Mouse (Mus musculus): ENCODE data around the gene Jsrp1.
"Not testable (repeated sequence)": the region's sequence is repeated elsewhere in the genome, so short reads cannot be mapped to it uniquely, and the experiment has no call there.

The Jsrp1 gene

DNA sequence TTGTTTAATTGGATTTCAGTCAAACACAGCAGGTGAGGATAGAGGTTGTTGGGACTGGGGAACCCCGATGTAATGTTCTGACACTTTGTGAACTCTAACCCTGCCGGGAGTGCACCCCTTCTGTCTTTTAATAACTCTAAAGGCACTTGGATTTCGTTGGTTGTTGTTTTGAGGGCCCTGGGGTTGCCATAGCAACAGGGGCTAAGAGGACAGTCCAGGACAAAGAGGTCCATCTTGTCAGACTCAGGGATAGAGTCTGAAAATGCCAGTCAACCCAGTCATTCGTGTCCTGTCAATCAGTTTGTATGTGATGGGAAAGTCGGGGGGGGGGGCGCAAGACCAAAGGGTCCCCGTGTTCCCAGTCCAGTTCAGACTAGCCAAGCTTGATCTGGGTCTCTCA lies 19.5 kb upstream of the Jsrp1 start:
- in situ Hi-C loops (cut with MboI, MseI) = no loop called here

DNA sequence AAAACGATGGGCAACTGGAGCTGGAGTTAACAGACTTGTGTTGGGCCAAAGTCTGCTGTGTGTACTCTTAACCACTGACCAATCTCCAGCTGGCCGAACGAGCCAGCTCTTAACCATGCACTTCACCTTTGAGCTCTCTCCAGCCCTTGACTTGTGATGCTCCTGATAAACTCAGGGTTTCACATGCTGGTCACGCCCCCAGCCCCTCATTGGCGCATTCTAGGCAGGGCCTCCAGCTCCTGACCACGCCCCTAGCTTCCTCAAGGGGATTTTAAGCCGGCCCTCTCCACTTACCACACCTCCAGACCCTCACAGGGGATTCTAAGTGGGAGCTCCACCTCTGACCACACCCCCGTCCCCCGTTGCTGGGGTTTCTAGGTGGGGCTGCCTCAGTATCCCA lies 17.8 kb upstream of the Jsrp1 start:
- in situ Hi-C loops (cut with MboI, MseI) = no loop called here

- in situ Hi-C loops (cut with MboI, MseI) = no loop called here
Observed at GRCm38 (mm10) chr10:80829359-80830278, 16.3 kb upstream of the Jsrp1 start.

GRCm38 (mm10) chr10:80828587-80828986 lies 15.3 kb upstream of the Jsrp1 start:
- in situ Hi-C loops (cut with MboI, MseI) = not testable (repeated sequence)

DNA sequence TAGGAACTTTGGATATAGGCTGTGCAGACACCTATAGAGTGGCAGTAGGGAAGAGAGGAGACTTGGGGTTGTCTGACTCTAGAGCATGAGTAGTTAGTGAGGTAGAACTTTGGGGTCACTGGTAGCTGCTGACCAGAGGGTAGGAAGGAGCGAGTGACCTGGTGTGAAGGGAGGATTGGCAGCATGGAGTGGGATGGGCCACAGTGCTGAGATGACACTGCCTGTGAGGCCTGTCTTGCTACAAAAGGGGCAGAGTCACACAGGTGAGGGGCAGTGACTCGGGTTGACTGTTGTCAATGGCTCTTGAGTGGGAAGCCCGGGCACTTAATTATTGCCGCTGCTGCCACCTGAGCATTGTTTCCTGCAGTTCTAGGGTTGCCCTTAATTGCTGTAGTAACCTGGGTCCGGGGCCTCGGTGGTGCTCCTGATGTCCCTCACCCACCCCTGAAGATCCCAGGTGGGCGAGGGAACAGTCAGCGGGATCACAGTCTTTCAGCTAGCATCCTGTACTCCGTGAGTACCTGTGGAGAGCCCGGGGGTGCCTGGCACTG lies 14.6 kb upstream of the Jsrp1 start:
- in situ Hi-C loops (cut with MboI, MseI) = no loop called here

DNA sequence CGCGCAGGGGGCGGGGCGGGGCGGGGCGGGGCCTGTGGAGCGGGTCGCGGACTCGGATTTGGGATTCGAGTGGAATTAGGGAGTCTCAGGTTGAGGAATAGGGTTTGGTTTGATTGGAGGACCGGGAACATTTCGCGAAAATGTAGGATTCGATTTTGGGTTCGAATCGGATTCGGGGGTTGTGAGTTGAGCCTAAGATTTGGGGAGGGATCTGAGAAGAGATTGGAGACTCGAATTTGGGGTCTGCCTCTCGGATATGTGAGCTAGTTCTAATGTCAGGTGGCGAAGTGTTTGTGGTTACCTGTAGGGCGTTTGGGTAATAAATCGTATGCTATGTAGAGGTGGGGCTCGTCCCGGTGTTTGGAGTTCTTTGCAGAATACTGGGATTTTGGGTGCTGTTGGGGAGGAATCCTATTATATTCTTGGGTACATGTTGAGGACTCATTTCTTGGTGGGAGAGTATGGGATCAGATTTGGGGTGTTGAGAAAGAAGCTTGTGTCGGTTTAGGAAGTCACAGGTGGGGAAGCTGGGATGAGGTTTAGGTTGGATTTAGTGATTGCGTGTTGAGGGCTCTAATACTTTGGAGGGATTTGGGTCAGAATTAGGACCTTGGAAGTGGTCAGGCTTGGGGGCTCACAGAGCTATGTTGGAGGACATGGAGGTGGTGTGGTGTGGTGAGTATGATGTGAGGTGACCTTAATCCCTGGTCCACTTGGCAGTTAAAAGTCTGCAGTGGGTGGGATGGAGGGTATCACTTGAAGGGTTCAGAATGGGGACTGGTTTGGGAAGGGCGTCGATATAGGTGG lies 14.0 kb upstream of the Jsrp1 start:
- in situ Hi-C loops (cut with MboI, MseI) = no loop called here

GRCm38 (mm10) chr10:80826151-80827062 lies 13.1 kb upstream of the Jsrp1 start, which contains the start of gene Oaz1:
Oaz1 (plus strand) TSS chr10:80826656.
- in situ Hi-C loops (cut with MboI, MseI) = no loop called here

DNA sequence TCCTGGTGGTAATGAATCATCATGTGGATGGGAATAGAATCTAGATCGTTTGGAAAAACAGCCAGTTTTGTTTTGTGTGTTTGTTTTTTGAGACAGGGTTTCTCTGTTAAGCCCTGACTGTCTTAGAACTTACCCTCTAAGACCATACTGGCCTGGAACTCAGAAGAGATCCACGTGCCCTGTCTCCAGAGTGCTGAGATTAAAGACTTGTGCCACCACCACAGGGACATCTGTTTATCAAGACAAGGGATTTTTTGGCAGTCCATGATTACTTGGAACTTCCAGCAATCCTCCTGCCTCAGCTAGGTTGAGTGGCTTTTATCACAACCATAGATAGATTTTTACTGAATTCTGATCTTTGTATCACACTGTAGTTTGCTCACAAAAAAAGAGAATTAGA lies 11.5 kb upstream of the Jsrp1 start:
- in situ Hi-C loops (cut with MboI, MseI) = no loop called here

DNA sequence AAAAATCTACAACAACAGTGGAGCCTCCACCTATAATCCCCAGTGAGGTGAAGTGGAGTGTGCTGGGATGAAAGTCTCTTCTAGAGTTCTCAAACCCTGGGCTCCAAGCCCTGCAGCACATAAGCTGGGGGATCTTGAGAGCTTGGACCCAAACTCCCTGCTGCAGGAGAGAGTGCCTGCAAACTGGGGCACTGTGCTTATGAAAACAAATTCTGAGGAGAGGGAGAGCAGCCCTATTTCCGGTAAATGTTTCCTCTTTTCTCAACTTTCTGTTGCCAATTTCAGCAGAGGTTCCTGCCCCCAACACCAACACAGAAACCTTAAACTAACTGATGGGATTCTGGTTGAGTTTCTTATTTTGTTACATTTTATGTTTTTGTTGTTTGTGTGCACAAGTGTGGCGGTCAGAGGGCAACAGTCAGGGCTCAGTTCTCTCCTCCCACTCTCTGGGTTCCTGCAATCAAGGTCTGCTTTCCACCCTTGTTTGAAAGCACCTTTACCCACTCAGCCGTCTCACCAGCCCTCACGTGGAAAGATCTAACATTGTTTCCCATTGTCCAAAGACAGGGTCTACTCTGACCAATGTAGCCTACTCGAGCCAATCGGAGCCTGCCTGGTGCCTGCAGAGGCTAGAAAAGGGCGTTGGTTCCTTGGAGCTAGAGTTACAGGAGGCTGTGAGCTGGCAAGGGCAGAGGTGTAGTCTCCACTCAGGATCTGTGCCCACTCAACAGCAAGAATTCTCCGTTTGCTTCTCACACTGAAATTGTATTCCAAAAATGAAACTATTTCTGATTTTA lies 10.7 kb upstream of the Jsrp1 start:
- in situ Hi-C loops (cut with MboI, MseI) = no loop called here

DNA sequence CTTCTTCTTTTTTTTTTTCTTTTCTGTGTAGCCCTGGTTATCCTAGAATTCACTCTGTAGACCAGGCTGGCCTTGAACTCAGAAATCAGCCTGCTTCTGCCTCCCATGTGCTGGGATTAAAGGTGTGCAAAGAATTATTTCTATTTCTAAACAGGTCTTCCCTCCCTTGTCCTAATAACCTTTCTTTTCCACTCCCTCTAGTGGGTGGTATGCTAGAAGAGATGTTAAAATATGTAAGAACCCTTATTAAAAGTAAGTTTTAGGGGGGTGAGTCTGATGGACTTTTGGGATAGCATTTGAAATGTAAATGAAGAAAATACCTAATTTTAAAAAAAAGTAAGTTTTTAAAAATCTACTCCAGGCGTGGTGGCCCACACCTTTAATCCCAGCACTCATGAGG lies 10.0 kb upstream of the Jsrp1 start:
- in situ Hi-C loops (cut with MboI, MseI) = no loop called here

- in situ Hi-C loops (cut with MboI, MseI) = no loop called here
Observed at GRCm38 (mm10) chr10:80822528-80822927, 9.2 kb upstream of the Jsrp1 start.

- in situ Hi-C loops (cut with MboI, MseI) = no loop called here
Observed at GRCm38 (mm10) chr10:80821991-80822390, 8.7 kb upstream of the Jsrp1 start.

DNA sequence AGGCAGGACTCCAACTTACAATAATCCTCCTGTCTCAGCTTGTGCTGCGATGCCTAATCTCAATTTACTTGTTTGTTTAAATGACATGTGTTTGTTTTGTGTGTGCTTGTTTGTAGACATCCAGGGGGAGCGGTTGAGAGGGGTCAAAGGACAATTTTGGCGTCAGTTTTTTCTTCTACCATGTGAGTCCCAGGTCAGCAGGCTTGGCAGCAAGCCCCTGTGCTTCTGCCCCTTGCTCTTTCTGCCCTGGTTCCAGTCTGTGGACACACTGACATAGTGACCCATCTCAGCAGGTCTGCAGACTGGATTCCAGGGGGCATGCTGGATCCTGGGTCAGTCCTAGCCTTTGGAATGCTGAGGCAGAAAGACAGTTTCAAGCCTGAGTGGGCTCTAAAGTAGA lies 6.1 kb upstream of the Jsrp1 start:
- in situ Hi-C loops (cut with MboI, MseI) = no loop called here

DNA sequence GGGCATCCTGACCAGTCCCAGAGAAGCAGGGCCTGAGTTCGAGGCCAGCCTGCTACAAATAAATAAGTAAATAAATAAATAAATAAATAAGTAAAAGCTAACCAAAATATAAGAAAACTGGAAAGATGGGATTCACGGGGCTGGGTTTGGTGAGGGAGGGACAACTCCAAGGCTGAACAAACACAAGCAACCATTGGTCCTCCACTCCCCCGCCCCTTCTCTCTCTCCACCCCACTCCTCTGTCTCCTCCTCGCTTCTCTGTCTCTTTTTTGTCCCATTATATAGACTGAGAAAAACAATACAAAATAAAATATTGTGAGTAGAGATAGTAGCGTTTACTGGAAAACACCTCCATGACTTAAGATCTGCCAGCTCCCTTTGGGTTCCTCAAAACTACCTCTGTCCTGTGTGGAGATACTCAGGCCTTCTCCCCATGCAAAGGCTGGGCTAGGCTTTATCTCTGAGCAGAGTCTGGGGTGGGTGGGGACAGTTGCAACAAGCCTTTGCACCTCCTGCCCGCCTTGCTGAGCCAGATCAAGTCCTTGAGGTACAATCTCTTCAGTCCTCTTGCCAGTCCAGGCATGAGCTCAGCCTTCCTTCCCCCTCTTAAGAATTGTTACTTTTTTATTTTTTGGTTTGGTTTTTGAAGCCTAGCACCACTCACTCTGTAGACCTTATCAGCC lies 5.4 kb upstream of the Jsrp1 start:
- in situ Hi-C loops (cut with MboI, MseI) = no loop called here

GRCm38 (mm10) chr10:80817955-80818354 lies 4.7 kb upstream of the Jsrp1 start:
- in situ Hi-C loops (cut with MboI, MseI) = not testable (repeated sequence)

DNA sequence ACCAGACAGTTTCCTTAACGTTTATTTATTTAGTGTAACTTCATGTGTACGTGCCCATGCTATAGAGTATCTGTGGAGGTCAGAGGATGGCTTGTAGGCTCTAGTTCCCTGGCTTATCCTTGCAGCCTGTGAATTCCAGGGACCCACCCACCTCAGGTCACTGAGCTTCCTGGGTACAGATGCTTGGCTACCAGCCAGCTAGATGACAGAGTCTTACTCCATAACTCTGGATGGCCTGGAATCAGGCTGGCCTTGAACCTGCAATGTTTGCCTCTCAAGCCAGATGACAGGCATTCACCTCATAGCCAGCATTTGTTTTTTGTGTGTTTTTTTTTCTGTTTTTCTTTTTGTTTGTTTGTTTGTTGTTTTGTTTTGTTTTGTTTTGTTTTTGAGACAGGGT lies 3.9 kb upstream of the Jsrp1 start:
- in situ Hi-C loops (cut with MboI, MseI) = no loop called here

GRCm38 (mm10) chr10:80816303-80816702 lies 3.0 kb upstream of the Jsrp1 start:
- in situ Hi-C loops (cut with MboI, MseI) = not testable (repeated sequence)

DNA sequence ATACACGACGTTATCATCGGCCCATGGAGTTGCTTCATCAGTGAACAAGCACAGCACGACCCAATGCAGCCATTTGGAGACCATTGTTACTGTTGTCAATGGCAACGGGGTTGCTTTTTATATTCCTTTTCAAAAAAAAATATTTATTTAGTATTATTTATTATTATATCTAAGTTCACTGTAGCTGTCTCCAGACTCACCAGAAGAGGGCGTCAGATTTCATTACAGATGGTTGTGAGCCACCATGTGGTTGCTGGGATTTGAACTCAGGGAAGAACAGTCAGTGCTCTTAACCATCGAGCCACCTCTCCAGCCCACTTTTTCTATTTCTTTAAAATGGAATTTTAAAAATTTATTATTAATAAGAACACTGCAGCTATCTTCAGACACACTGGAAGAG lies 1.5 kb upstream of the Jsrp1 start:
- in situ Hi-C loops (cut with MboI, MseI) = loop anchor here (5.0 kb wide), 2 partner anchors 63 to 183 kb away; no protein-coding TSS in a partner anchor

DNA sequence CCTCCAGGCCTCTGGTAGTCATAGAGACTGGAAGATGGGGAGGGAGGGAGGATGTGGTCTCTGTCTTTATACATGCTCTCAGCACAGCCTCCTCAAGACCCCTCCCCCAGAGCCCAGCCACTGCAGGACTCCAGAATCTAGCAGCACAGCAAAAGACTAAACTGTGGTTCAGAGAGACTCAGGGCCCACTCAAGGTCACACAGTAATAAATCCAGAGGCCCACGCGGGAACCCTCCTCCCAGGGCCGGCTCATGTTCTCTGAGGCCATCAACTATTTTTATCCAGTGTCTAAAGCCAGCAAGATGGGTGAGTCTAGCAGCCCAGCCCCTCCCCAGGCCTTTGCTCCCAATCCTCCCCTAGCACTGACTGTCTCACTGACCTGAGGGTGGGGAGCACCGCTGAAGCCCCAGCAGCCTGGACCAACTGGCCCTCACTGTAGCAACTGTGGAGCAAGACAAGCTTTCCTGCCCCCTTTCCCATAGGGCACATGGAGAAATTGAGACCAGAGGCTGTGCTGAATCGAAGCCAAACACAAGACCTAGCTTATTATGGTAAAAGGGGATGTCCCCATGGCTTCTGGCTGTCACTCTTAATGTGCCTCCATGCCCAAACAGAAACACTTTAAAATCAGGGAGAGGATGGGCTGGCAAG lies 782 bp downstream of the Jsrp1 start:
- in situ Hi-C loops (cut with MboI, MseI) = loop anchor here (5.0 kb wide), 2 partner anchors 65 to 185 kb away; no protein-coding TSS in a partner anchor

Measured in regulatory T cell (primary cell).